Mouse (Mus musculus) olfactory bulb, adult 2 months (tissue): ENCODE results near the gene Tacc3.

Source experiments
- CTCF ChIP-seq: fragments of 200-500 bp; IDR thresholded peaks from 2 replicates; pipeline ENCODE4 v1.5.1; 2012; ENCODE audit warnings: low read depth, mild to moderate bottlenecking, low read length, moderate library complexity; ENCODE audit not compliant: insufficient read depth
- POLR2A ChIP-seq: fragments of 200-500 bp; IDR thresholded peaks from 2 replicates; pipeline ENCODE4 v1.6.1; 2012; ENCODE audit warnings: mild to moderate bottlenecking, low read depth, low read length, moderate library complexity; ENCODE audit not compliant: insufficient read depth

DNA sequence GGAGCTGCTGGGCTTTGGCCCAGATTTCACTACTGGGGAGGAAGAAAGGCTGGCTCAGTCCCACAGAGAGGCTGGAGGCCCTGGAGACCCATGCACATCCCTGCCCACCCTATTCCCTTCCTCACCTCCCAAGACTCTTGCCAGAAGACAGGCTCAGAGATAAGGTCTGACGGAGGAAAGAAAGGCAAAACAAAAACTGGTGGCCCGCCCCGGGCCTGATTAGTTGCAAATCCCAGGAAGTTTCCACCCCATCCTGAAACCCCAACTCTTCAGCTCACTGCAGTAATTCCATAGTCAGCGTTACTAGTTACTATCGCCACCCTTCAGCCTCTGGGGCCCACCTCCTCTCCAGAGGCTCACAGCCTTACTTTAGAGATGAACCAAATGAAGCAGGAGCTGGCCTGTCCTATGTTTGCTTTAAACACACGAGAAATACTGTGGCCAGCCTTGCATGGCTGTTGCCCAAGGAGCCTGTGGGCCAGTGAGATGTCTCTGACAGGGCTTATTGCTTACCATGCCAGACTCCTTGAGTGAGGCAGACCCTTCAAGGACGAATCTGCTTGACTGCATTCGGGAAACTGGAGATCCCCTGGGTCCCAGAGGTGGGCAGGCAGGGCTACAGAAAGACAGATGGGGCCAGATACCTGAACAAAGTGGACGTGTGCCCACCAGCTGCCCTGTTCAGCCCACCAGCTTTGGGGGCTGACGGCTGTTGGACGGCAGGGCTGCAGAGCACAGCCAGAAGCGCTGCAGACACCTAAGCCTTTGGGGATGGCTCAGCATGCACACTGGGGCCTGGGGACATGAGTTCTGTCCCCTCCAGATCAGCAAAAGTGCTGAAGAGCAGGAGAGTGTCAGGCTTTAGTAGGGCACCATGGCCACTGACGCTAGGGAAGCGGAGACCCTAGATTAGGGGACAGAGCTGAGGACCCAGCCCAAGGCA lies 30.6 kb downstream of the Tacc3 start:
- TF ChIP-seq CTCF = no peak
- no peak for TF ChIP-seq POLR2A
